In the genomic region with DNA sequence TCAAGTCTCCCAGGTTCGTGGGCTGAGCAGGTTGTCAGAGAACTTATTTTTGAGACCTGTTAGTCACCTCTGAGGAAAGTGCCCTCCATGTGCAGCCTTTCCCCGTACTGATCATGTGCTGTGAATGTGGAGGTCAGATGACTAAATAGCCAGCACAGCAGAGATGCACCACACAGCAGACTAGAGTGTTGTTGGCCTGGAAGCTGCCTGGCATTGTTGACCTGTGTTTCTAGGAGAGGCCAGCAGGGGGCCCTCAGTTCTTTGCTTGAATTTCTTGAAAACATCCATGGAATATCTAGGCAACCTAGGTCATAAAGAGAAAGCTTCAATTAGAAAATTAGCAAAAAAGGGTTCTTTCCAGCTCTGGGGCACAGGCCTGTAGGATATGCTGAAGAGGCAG, we compare ENCODE assay signal across 8 mouse cellular contexts. TPM values are rescaled to one million over a fixed set of nuclear protein-coding genes. Genes with fewer than 3 reads are reported as not detected.
A peak's percentile ranks its signal among the peaks of the same experiment; 100 is the strongest.
DNase-seq lines count a peak whose midpoint lies in the region; ATAC-seq and TF ChIP-seq lines count a peak whose summit lies in the region.
"Had no signal": no experiment of that assay in that cellular context is flagged by ENCODE, and none has a peak within 500 bp of the region (broad histone marks: within the 10 kb centered on the region; RNA-seq: fewer than 3 reads in every experiment).

No protein-coding gene starts in this region.

- 49% methylated on average over 2 of the region's 2 CpGs for WGBS in bone marrow, adult 2 months
- WGBS in forebrain, embryonic 16.5 days, result 64% methylated on average over 2 of the region's 2 CpGs
- WGBS in lung, embryonic 14.5 days, result 53% methylated on average over 2 of the region's 2 CpGs

- H3K27me3 ChIP-seq in forebrain, embryonic 16.5 days (replicated peaks; ENCODE audit: control insufficient read depth, insufficient read depth, low read length), result no peaks in the 10 kb centered on the region
- no peaks in the 10 kb centered on the region for H3K27me3 ChIP-seq in lung, embryonic 14.5 days (ENCODE audit: insufficient read depth, low read length)

- TF ChIP-seq CTCF in left cerebral cortex, adult 2 months (IDR thresholded peaks at IDR 0.05), result peak; percentile 69
- TF ChIP-seq CTCF in bone marrow, adult 2 months (IDR thresholded peaks at IDR 0.05; ENCODE audit: control insufficient read depth, insufficient read depth, low read length), result peak; percentile 56
- TF ChIP-seq CTCF in lung, embryonic 14.5 days (IDR thresholded peaks at IDR 0.05; ENCODE audit: low read depth), result peak; percentile 80

- H3K27ac ChIP-seq in left cerebral cortex, adult 2 months, result no peak overlapping the region
- H3K27ac ChIP-seq in ES-E14 (ENCODE audit: insufficient read depth, low read depth, low read length, poor library complexity, severe bottlenecking), result no peak overlapping the region
- no peak overlapping the region for H3K27ac ChIP-seq in bone marrow, adult 2 months (ENCODE audit: control insufficient read depth, insufficient read depth, low read depth, low read length, poor library complexity)
- H3K27ac ChIP-seq in forebrain, embryonic 16.5 days (ENCODE audit: low read length), result no peak overlapping the region
- H3K27ac ChIP-seq in lung, embryonic 14.5 days (ENCODE audit: low read depth), result peak overlapping the region; percentile 75

- intact Hi-C loops in left cerebral cortex, adult 2 months (cut with DNase I), result loop anchor here (5.0 kb wide), 1 partner anchor 112 kb away; no protein-coding TSS in a partner anchor
- intact Hi-C loops in left cerebral cortex, postnatal 36 days (cut with DNase I), result loop anchor here (5.0 kb wide), 2 partner anchors 407 to 517 kb away; no protein-coding TSS in a partner anchor

- in situ Hi-C loops in ES-E14 (cut with MboI; ENCODE audit: low sequenced_read_pairs in 2 of 2, unreplicated experiment in 2 of 2), result loop anchor here (5.0 to 10.0 kb wide), 3 partner anchors 395 to 515 kb away; no protein-coding TSS in a partner anchor

- H3K4me2 ChIP-seq in forebrain, embryonic 16.5 days (ENCODE audit: low read length), result no peak overlapping the region
- H3K4me2 ChIP-seq in lung, embryonic 14.5 days, result no peak overlapping the region

- no peaks in the 10 kb centered on the region for H3K9me3 ChIP-seq in ES-E14 (ENCODE audit: control insufficient read depth, insufficient read depth, low read depth, low read length)
- H3K9me3 ChIP-seq in forebrain, embryonic 16.5 days (ENCODE audit: control insufficient read depth, low read length), result no peaks in the 10 kb centered on the region
- H3K9me3 ChIP-seq in lung, embryonic 14.5 days (ENCODE audit: low read depth, low read length), result no peaks in the 10 kb centered on the region

- peak; percentile 22; the same call in 1 of the 2 replicates for ATAC-seq in forebrain, embryonic 16.5 days
- ATAC-seq in lung, embryonic 14.5 days (ENCODE audit: insufficient read depth), result peak; percentile 13; the same call in 1 of the 2 replicates

- H3K4me1 ChIP-seq in ES-E14 (ENCODE audit: control insufficient read depth in 2 of 2, insufficient read depth in 2 of 2, low read length in 2 of 2, poor library complexity in 1 of 2), result peaks cover 0 to 6% of the 10 kb centered on the region in 2 experiments; a peak in 2 of 4 replicates
- H3K4me1 ChIP-seq in bone marrow, adult 2 months (ENCODE audit: control insufficient read depth, insufficient read depth, low read length), result peaks cover 6% of the 10 kb centered on the region; the same call in 1 of the 2 replicates
- H3K4me1 ChIP-seq in forebrain, embryonic 16.5 days (replicated peaks; ENCODE audit: control insufficient read depth, insufficient read depth, low read length), result no peaks in the 10 kb centered on the region; the same call in 1 of the 2 replicates
- H3K4me1 ChIP-seq in lung, embryonic 14.5 days (ENCODE audit: insufficient read depth), result peaks cover 12% of the 10 kb centered on the region; the same call in 1 of the 2 replicates

- no peak overlapping the region for H3K4me3 ChIP-seq in left cerebral cortex, adult 2 months
- no peak overlapping the region for H3K4me3 ChIP-seq in ES-E14 (ENCODE audit: insufficient read depth in 1 of 2, low read depth in 1 of 2, low read length in 2 of 2, poor library complexity in 1 of 2, severe bottlenecking in 1 of 2)
- no peak overlapping the region for H3K4me3 ChIP-seq in bone marrow, adult 2 months (replicated peaks; ENCODE audit: control insufficient read depth, low read depth, low read length)
- no peak overlapping the region for H3K4me3 ChIP-seq in forebrain, embryonic 16.5 days (replicated peaks; ENCODE audit: low read length)
- no peak overlapping the region for H3K4me3 ChIP-seq in lung, embryonic 14.5 days (ENCODE audit: low read depth, low read length)

- H3K9ac ChIP-seq in ES-E14 (ENCODE audit: insufficient read depth, low read depth, low read length, poor library complexity, severe bottlenecking), result no peak overlapping the region
- H3K9ac ChIP-seq in forebrain, embryonic 16.5 days (replicated peaks; ENCODE audit: low read depth, low read length), result no peak overlapping the region
- no peak overlapping the region for H3K9ac ChIP-seq in lung, embryonic 14.5 days

- H3K36me3 ChIP-seq in ES-E14 (ENCODE audit: control insufficient read depth, insufficient read depth, low read length, poor library complexity, severe bottlenecking), result no peaks in the 10 kb centered on the region
- H3K36me3 ChIP-seq in forebrain, embryonic 16.5 days (ENCODE audit: control insufficient read depth, insufficient read depth), result no peaks in the 10 kb centered on the region
- no peaks in the 10 kb centered on the region for H3K36me3 ChIP-seq in lung, embryonic 14.5 days (ENCODE audit: insufficient read depth)

- no peak for TF ChIP-seq POLR2A in bone marrow, adult 2 months (IDR thresholded peaks at IDR 0.05; ENCODE audit: borderline replicate concordance, control insufficient read depth, low read depth, low read length)

- peak; percentile 32 to 48 for DNase-seq in left cerebral cortex, adult 2 months (ENCODE audit: extremely low spot score in 1 of 2, low spot score in 2 of 2)
- DNase-seq in left cerebral cortex, postnatal 36 days (ENCODE audit: low spot score in 2 of 2), result no peak
- DNase-seq in ES-E14 (ENCODE audit: low read depth, low spot score), result peak; percentile 39
- peak; percentile 90 for DNase-seq in lung, embryonic 14.5 days
- peak; percentile 57 for DNase-seq in right cerebral cortex, postnatal 4 days

TF ChIP-seq in ES-E14, 5 proteins besides CTCF, POLR2A, EP300 and RAD21:
- TF ChIP-seq HCFC1 (IDR thresholded peaks at IDR 0.05; ENCODE audit: borderline replicate concordance, insufficient read depth, low read length), result no peak
- 0 out of 2 replicates have a peak, but pooled peaks have one; percentile 14 for TF ChIP-seq ZC3H11A (IDR thresholded peaks at IDR 0.05; ENCODE audit: borderline replicate concordance, low read depth, low read length)
TF ChIP-seq in ES-E14: peak in this region for 1.

RNA-seq across cellular contexts. Expression of gene Klrb1b, which starts 23.8 kb away (rescaled TPM):
- not detected for total RNA-seq in left cerebral cortex, adult 2 months (2021)
- not detected for total RNA-seq in left cerebral cortex, postnatal 36 days (2021)
- total RNA-seq in ES-E14 (2012; rRNA removed), result not detected in 2 replicates
- 0.68 TPM in 1 of 2 replicates, not detected in the other for polyA plus RNA-seq in bone marrow, adult 2 months (2011; ENCODE audit: insufficient read depth, insufficient read length, low replicate concordance, missing spikeins)
- not detected in 2 replicates for polyA plus RNA-seq in forebrain, embryonic 16.5 days (2015; fragmentation: Nextera tagmentation; extraction: Ambion mirVana)
- polyA plus RNA-seq in lung, embryonic 14.5 days (2014; fragmentation: Nextera tagmentation; extraction: Ambion mirVana), result not detected in 2 replicates
- total RNA-seq: gastrocnemius, postnatal 4 days had no signal

RNA-seq across cellular contexts. Expression of gene Gm44511, which starts 23.8 kb away (rescaled TPM):
- total RNA-seq in left cerebral cortex, adult 2 months (2021), result not detected
- total RNA-seq in left cerebral cortex, postnatal 36 days (2021), result not detected
- total RNA-seq in ES-E14 (2012; rRNA removed), result not detected in 2 replicates
- 2.3 TPM in 1 of 2 replicates, not detected in the other for polyA plus RNA-seq in bone marrow, adult 2 months (2011; ENCODE audit: insufficient read depth, insufficient read length, low replicate concordance, missing spikeins)
- not detected in 2 replicates for polyA plus RNA-seq in forebrain, embryonic 16.5 days (2015; fragmentation: Nextera tagmentation; extraction: Ambion mirVana)
- not detected in 2 replicates for polyA plus RNA-seq in lung, embryonic 14.5 days (2014; fragmentation: Nextera tagmentation; extraction: Ambion mirVana)
- total RNA-seq: gastrocnemius, postnatal 4 days had no signal

RNA-seq across cellular contexts. Expression of gene Clec2i, which starts 37.5 kb away (rescaled TPM):
- not detected for total RNA-seq in left cerebral cortex, adult 2 months (2021)
- total RNA-seq in left cerebral cortex, postnatal 36 days (2021), result not detected
- total RNA-seq in ES-E14 (2012; rRNA removed), result 0.16 and 0.18 TPM in 2 replicates
- 2.7 and 4.9 TPM in 2 replicates for polyA plus RNA-seq in bone marrow, adult 2 months (2011; ENCODE audit: insufficient read depth, insufficient read length, low replicate concordance, missing spikeins)
- not detected in 2 replicates for polyA plus RNA-seq in forebrain, embryonic 16.5 days (2015; fragmentation: Nextera tagmentation; extraction: Ambion mirVana)
- 0.14 and 0.15 TPM in 2 replicates for polyA plus RNA-seq in lung, embryonic 14.5 days (2014; fragmentation: Nextera tagmentation; extraction: Ambion mirVana)

RNA-seq across cellular contexts. Expression of gene BC035044, which starts 41.0 kb away (rescaled TPM):
- 1 to 10 TPM in 1 of 2 experiments, under 1 TPM in 1; 0.94 to 1.5 TPM for total RNA-seq in left cerebral cortex, adult 2 months (2021)
- total RNA-seq in left cerebral cortex, postnatal 36 days (2021), result 1 to 10 TPM; 1.3 to 1.4 TPM
- not detected in 2 replicates for total RNA-seq in ES-E14 (2012; rRNA removed)
- polyA plus RNA-seq in bone marrow, adult 2 months (2011; ENCODE audit: insufficient read depth, insufficient read length, low replicate concordance, missing spikeins), result 6.2 and 16.8 TPM in 2 replicates
- 0.31 and 0.34 TPM in 2 replicates for polyA plus RNA-seq in forebrain, embryonic 16.5 days (2015; fragmentation: Nextera tagmentation; extraction: Ambion mirVana)
- 1.2 TPM in 2 replicates for polyA plus RNA-seq in lung, embryonic 14.5 days (2014; fragmentation: Nextera tagmentation; extraction: Ambion mirVana)

Comparison
In these comparisons a context has a peak if more than half of its experiments do, and no peak if none do; other contexts are left out.
1. DNase-seq: peak in left cerebral cortex, adult 2 months (2 of 2), ES-E14 (single experiment), lung, embryonic 14.5 days (single experiment) and right cerebral cortex, postnatal 4 days (single experiment); none in left cerebral cortex, postnatal 36 days (0 of 2).
2. Peak in every context shown above with its lines, with median percentiles within 50 percentile points of each other: CTCF ChIP-seq.